Mouse (Mus musculus): ENCODE measurements around the gene Idh3b.

Gene Idh3b

GRCm38 (mm10) chr2:130283854-130284654 is at the start of gene Idh3b:
Gene Idh3b, minus strand, starts transcription at chr2:130284547.
- DNase-seq (ENCODE audit: low read depth): peak; percentile 92

GRCm38 (mm10) chr2:130329502-130329901 is 45.2 kb upstream of the Idh3b start:
- no peak for DNase-seq (ENCODE audit: low read depth)

GRCm38 (mm10) chr2:130327057-130327456 is 42.7 kb upstream of the Idh3b start:
- DNase-seq (ENCODE audit: low read depth): no peak

- DNase-seq (ENCODE audit: low read depth): no peak
Observed at GRCm38 (mm10) chr2:130303014-130303413, 18.7 kb upstream of the Idh3b start.

GRCm38 (mm10) chr2:130297580-130297979 is 13.2 kb upstream of the Idh3b start:
- DNase-seq (ENCODE audit: low read depth): no peak

GRCm38 (mm10) chr2:130296134-130296745 is 11.9 kb upstream of the Idh3b start:
- no peak for DNase-seq (ENCODE audit: low read depth)

GRCm38 (mm10) chr2:130295331-130296133 is 11.2 kb upstream of the Idh3b start:
- DNase-seq (ENCODE audit: low read depth): no peak

GRCm38 (mm10) chr2:130294936-130295277 is 10.6 kb upstream of the Idh3b start, which contains the start of gene Ebf4:
Gene Ebf4, plus strand, starts transcription at chr2:130295169.
- DNase-seq (ENCODE audit: low read depth): no peak

- DNase-seq (ENCODE audit: low read depth): no peak
Observed at GRCm38 (mm10) chr2:130294218-130294935, 10.0 kb upstream of the Idh3b start.

- no peak for DNase-seq (ENCODE audit: low read depth)
Observed at GRCm38 (mm10) chr2:130293486-130293885, 9.1 kb upstream of the Idh3b start.

- no peak for DNase-seq (ENCODE audit: low read depth)
Observed at GRCm38 (mm10) chr2:130293009-130293408, 8.7 kb upstream of the Idh3b start.

- peak; percentile 84 for DNase-seq (ENCODE audit: low read depth)
Observed at GRCm38 (mm10) chr2:130291434-130291833, 7.1 kb upstream of the Idh3b start.

- DNase-seq (ENCODE audit: low read depth): no peak
Observed at GRCm38 (mm10) chr2:130289086-130289485, 4.7 kb upstream of the Idh3b start.

- DNase-seq (ENCODE audit: low read depth): peak; percentile 25
Observed at GRCm38 (mm10) chr2:130280818-130281217, 3.5 kb downstream of the Idh3b start.

GRCm38 (mm10) chr2:130280224-130280623 is 4.1 kb downstream of the Idh3b start:
- no peak for DNase-seq (ENCODE audit: low read depth)

GRCm38 (mm10) chr2:130279600-130280091 is 4.7 kb downstream of the Idh3b start:
- DNase-seq (ENCODE audit: low read depth): no peak

- DNase-seq (ENCODE audit: low read depth): peak; percentile 88
Observed at GRCm38 (mm10) chr2:130275649-130276048, 8.7 kb downstream of the Idh3b start.

- DNase-seq (ENCODE audit: low read depth): no peak
Observed at GRCm38 (mm10) chr2:130274862-130275261, 9.5 kb downstream of the Idh3b start.

- DNase-seq (ENCODE audit: low read depth): peak; percentile 99
Observed at GRCm38 (mm10) chr2:130274149-130274861, 10.0 kb downstream of the Idh3b start, which contains the start of gene Nop56. Gene Nop56, plus strand, starts transcription at chr2:130274430.

- DNase-seq (ENCODE audit: low read depth): peak; percentile 58
Observed at GRCm38 (mm10) chr2:130273732-130274131, 10.6 kb downstream of the Idh3b start.

- no peak for DNase-seq (ENCODE audit: low read depth)
Observed at GRCm38 (mm10) chr2:130268074-130268473, 16.3 kb downstream of the Idh3b start.
